Mouse (Mus musculus) C2C12 (cell line): ENCODE measurements at regions not wholly inside any gene's neighbourhood (a gene's known extent, or its start where the extent isn't known, plus 50 kb on each side); places are given as distances from the start of the nearest gene placed in this dataset.

ENCODE experiments used
- CTCF ChIP-seq: IDR thresholded peaks from one replicate; pipeline ENCODE4 v1.5.1; 2011; ENCODE audit not compliant: control insufficient read depth, insufficient read depth, insufficient read length
- FOSL1 ChIP-seq: IDR thresholded peaks from one replicate; pipeline ENCODE4 v1.8.0; 2011; ENCODE audit warnings: mild to moderate bottlenecking, low read length; ENCODE audit not compliant: poor library complexity, insufficient read depth, severe bottlenecking
- MAX ChIP-seq: IDR thresholded peaks from one replicate; pipeline ENCODE4 v1.6.1; 2011; ENCODE audit warnings: mild to moderate bottlenecking, control low read depth
- MYOD1 ChIP-seq: IDR thresholded peaks from one replicate; pipeline ENCODE4 v1.6.1; 2011; ENCODE audit warnings: low read depth; ENCODE audit not compliant: control insufficient read depth, insufficient read length
- USF1 ChIP-seq: IDR thresholded peaks from one replicate; pipeline ENCODE4 v1.6.1; 2011; ENCODE audit warnings: low read depth, mild to moderate bottlenecking, control low read depth, moderate library complexity

GRCm38 (mm10) chr13:32479118-32479818 lies 140.7 kb upstream of the Gmds start:
- TF ChIP-seq CTCF (no peak), MAX (peak; percentile 77), USF1 (no peak), FOSL1 (peak; percentile 87), MYOD1 (peak; percentile 57)
